Mouse (Mus musculus): Measurements from ENCODE around the gene Zfp775. TPM values are rescaled to one million over a fixed set of nuclear protein-coding genes. Genes with fewer than 3 reads are reported as not detected.

Gene Zfp775
- polyA plus RNA-seq, 1 experiment from 2014 or later, result 6.6 TPM

DNA sequence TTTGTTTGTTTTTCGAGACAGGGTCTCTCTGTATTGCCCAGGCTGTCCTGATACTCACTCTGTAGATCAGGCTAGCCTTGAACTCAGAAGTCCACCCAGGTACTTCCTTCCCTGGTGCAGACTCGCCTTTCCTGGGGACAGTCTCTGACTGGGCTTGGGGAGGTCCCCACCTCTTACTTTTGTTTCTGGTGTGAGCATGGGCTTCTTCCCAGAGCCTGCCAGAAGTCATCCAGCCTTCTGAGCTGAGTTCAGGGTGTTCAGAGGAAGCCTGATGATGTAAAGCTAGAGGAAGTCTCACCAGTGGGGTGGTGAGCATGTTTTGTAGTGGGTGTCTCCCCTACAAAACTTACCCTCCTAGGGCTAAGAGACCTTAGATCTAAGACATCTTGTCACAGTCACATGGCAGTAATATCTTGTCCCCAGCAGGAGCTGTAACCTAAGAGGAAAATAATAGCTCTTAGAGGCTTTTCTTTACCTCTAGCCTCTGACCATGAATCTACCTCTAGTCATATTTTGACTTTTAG is 67.6 kb downstream of the Zfp775 start:
- H3K4me1 ChIP-seq (ENCODE audit: control insufficient read depth, insufficient read depth, low read length), result no peaks in the 10 kb centered on the region
- no peak overlapping the region for H3K4me3 ChIP-seq (ENCODE audit: low read length)
- no peak overlapping the region for H3K27ac ChIP-seq (ENCODE audit: low read depth, low read length)
- H3K27me3 ChIP-seq (ENCODE audit: control insufficient read depth, insufficient read depth, low read length), result no peaks in the 10 kb centered on the region
- no peaks in the 10 kb centered on the region for H3K36me3 ChIP-seq (ENCODE audit: control insufficient read depth, insufficient read depth, low read length)
- ATAC-seq (ENCODE audit: low FRiP score, low TSS enrichment), result no peak
- H3K9ac ChIP-seq (ENCODE audit: low read depth, low read length), result no peak overlapping the region
- no peaks in the 10 kb centered on the region for H3K9me3 ChIP-seq (ENCODE audit: control insufficient read depth, low read length)
- H3K4me2 ChIP-seq (replicated peaks; ENCODE audit: low read depth, low read length), result no peak overlapping the region
- WGBS, result 77% methylated on average over 2 of the region's 2 CpGs

Other genes starting within 250 kb of the Zfp775 start
- 16.0 and 23.4 TPM in 2 replicates for gene Krba1, start 206.5 kb upstream of the Zfp775 start, polyA plus RNA-seq (2014; fragmentation: Nextera tagmentation; extraction: Ambion mirVana)
- 27.8 and 31.4 TPM in 2 replicates for gene Zfp467, start 156.2 kb upstream of the Zfp775 start, polyA plus RNA-seq (2014; fragmentation: Nextera tagmentation; extraction: Ambion mirVana)
- gene Sspo, start 153.8 kb upstream of the Zfp775 start, polyA plus RNA-seq (2014; fragmentation: Nextera tagmentation; extraction: Ambion mirVana), result 0.17 and 0.53 TPM in 2 replicates
- gene Atp6v0e2, start 64.4 kb upstream of the Zfp775 start, polyA plus RNA-seq (2014; fragmentation: Nextera tagmentation; extraction: Ambion mirVana), result 19.9 and 20.3 TPM in 2 replicates
- 4.4 and 9.7 TPM in 2 replicates for gene Lrrc61, start 47.3 kb upstream of the Zfp775 start, polyA plus RNA-seq (2014; fragmentation: Nextera tagmentation; extraction: Ambion mirVana)
- gene Rarres2, start 29.3 kb upstream of the Zfp775 start, polyA plus RNA-seq (2014; fragmentation: Nextera tagmentation; extraction: Ambion mirVana), result 44.2 and 59.0 TPM in 2 replicates
- gene Gm45021, start 12.5 kb upstream of the Zfp775 start, polyA plus RNA-seq (2014; fragmentation: Nextera tagmentation; extraction: Ambion mirVana), result not detected in 2 replicates
- 32.6 and 47.0 TPM in 2 replicates for gene Repin1, start 8.2 kb upstream of the Zfp775 start, polyA plus RNA-seq (2014; fragmentation: Nextera tagmentation; extraction: Ambion mirVana)
- gene Gm44965, start 8.1 kb upstream of the Zfp775 start, polyA plus RNA-seq (2014; fragmentation: Nextera tagmentation; extraction: Ambion mirVana), result 0.77 TPM in 1 of 2 replicates, not detected in the other
- gene AI854703, start 24.7 kb downstream of the Zfp775 start, polyA plus RNA-seq (2014; fragmentation: Nextera tagmentation; extraction: Ambion mirVana), result 0.90 and 1.4 TPM in 2 replicates
- gene Gimap8, start 45.2 kb downstream of the Zfp775 start, polyA plus RNA-seq (2014; fragmentation: Nextera tagmentation; extraction: Ambion mirVana), result 1.1 and 1.4 TPM in 2 replicates
- gene Gimap9, start 74.1 kb downstream of the Zfp775 start, polyA plus RNA-seq (2014; fragmentation: Nextera tagmentation; extraction: Ambion mirVana), result 9.9 and 13.4 TPM in 2 replicates
- gene Gimap4, start 82.5 kb downstream of the Zfp775 start, polyA plus RNA-seq (2014; fragmentation: Nextera tagmentation; extraction: Ambion mirVana), result 51.3 and 54.1 TPM in 2 replicates
- gene Gimap6, start 106.2 kb downstream of the Zfp775 start, polyA plus RNA-seq (2014; fragmentation: Nextera tagmentation; extraction: Ambion mirVana), result 42.7 and 49.9 TPM in 2 replicates
- gene Gm28053, start 116.5 kb downstream of the Zfp775 start, polyA plus RNA-seq (2014; fragmentation: Nextera tagmentation; extraction: Ambion mirVana), result 3.2 and 4.8 TPM in 2 replicates
- gene Gimap7, start 116.6 kb downstream of the Zfp775 start, polyA plus RNA-seq (2014; fragmentation: Nextera tagmentation; extraction: Ambion mirVana), result not detected in 2 replicates
- gene Gimap1, start 137.0 kb downstream of the Zfp775 start, polyA plus RNA-seq (2014; fragmentation: Nextera tagmentation; extraction: Ambion mirVana), result 21.1 and 27.9 TPM in 2 replicates
- 12.7 and 13.6 TPM in 2 replicates for gene Gimap5, start 144.1 kb downstream of the Zfp775 start, polyA plus RNA-seq (2014; fragmentation: Nextera tagmentation; extraction: Ambion mirVana)
- gene Gimap3, start 168.8 kb downstream of the Zfp775 start, polyA plus RNA-seq (2014; fragmentation: Nextera tagmentation; extraction: Ambion mirVana), result not detected in 2 replicates
- 123 and 135 TPM in 2 replicates for gene Tmem176a, start 238.9 kb downstream of the Zfp775 start, polyA plus RNA-seq (2014; fragmentation: Nextera tagmentation; extraction: Ambion mirVana)
- 308 and 313 TPM in 2 replicates for gene Tmem176b, start 239.4 kb downstream of the Zfp775 start, polyA plus RNA-seq (2014; fragmentation: Nextera tagmentation; extraction: Ambion mirVana)